Mouse (Mus musculus) ovary, postnatal 10 days (tissue): ENCODE results near the gene Rps27l.
"Not testable (repeated sequence)": the region's sequence is repeated elsewhere in the genome, so short reads cannot be mapped to it uniquely, and the experiment has no call there.

Source experiments
- DNase-seq: peaks from one replicate; pipeline ENCODE4 v3.0.0; 2022; ENCODE audit warnings: low spot score

Gene Rps27l

GRCm38 (mm10) chr9:66945647-66946641 is at the start of gene Rps27l:
TSS of gene Rps27l (plus strand) at chr9:66946086.
- peak; percentile 84 for DNase-seq

GRCm38 (mm10) chr9:66896951-66897350 is 48.9 kb upstream of the Rps27l start:
- DNase-seq, result no peak

- no peak for DNase-seq
Observed at GRCm38 (mm10) chr9:66897851-66898250, 48.0 kb upstream of the Rps27l start.

- DNase-seq, result no peak
Observed at GRCm38 (mm10) chr9:66899072-66899471, 46.8 kb upstream of the Rps27l start.

- DNase-seq, result no peak
Observed at GRCm38 (mm10) chr9:66899526-66899925, 46.4 kb upstream of the Rps27l start.

- DNase-seq, result no peak
Observed at GRCm38 (mm10) chr9:66905990-66906389, 39.9 kb upstream of the Rps27l start.

- no peak for DNase-seq
Observed at GRCm38 (mm10) chr9:66907126-66907525, 38.8 kb upstream of the Rps27l start.

- DNase-seq, result no peak
Observed at GRCm38 (mm10) chr9:66907746-66908397, 38.0 kb upstream of the Rps27l start.

GRCm38 (mm10) chr9:66909922-66910321 is 36.0 kb upstream of the Rps27l start:
- DNase-seq, result no peak

- DNase-seq, result no peak
Observed at GRCm38 (mm10) chr9:66910677-66911076, 35.2 kb upstream of the Rps27l start.

- DNase-seq, result no peak
Observed at GRCm38 (mm10) chr9:66912304-66912703, 33.6 kb upstream of the Rps27l start.

- DNase-seq, result not testable (repeated sequence)
Observed at GRCm38 (mm10) chr9:66913254-66913934, 32.5 kb upstream of the Rps27l start.

- DNase-seq, result no peak
Observed at GRCm38 (mm10) chr9:66914540-66914939, 31.3 kb upstream of the Rps27l start.

- no peak for DNase-seq
Observed at GRCm38 (mm10) chr9:66915401-66915800, 30.5 kb upstream of the Rps27l start.

GRCm38 (mm10) chr9:66915869-66916785 is 29.8 kb upstream of the Rps27l start:
- no peak for DNase-seq

GRCm38 (mm10) chr9:66917216-66917891 is 28.5 kb upstream of the Rps27l start:
- DNase-seq, result no peak

GRCm38 (mm10) chr9:66917892-66918255 is 28.0 kb upstream of the Rps27l start:
- no peak for DNase-seq

GRCm38 (mm10) chr9:66918672-66919330 is 27.1 kb upstream of the Rps27l start:
- DNase-seq, result no peak

- DNase-seq, result peak; percentile 87
Observed at GRCm38 (mm10) chr9:66919382-66919971, 26.4 kb upstream of the Rps27l start, which contains the start of gene Rab8b. TSS of gene Rab8b (minus strand) at chr9:66919687.

GRCm38 (mm10) chr9:66919981-66920380 is 25.9 kb upstream of the Rps27l start:
- DNase-seq, result peak; percentile 6
